In the genomic region with DNA sequence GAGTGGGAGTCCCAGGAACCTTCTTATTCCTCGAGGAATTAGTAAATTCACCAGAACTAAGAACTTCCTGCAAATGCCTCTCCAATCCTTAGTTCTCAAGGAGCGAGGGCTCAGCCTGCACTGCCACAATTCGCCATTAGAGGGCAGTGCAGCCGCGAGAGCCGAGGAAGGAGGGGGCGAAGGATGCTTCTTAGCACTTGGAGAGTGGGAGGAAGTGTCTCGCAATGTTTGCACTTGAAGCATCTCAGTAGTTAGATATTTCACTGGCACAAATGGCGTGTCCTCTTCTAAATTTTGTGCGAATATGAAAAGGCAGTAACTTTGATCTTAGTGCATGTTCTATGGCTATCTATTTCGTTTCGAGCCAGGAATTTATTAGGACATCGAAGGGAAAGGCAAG, we compare ENCODE assay signal across 8 mouse cellular contexts. TPM values are rescaled to one million over a fixed set of nuclear protein-coding genes. Genes with fewer than 3 reads are reported as not detected.
DNase-seq lines count a peak whose midpoint lies in the region; ATAC-seq lines count a peak whose summit lies in the region.

No protein-coding gene starts in this region.

- no peaks in the 10 kb centered on the region for H3K27me3 ChIP-seq in forebrain, embryonic 16.5 days (replicated peaks; ENCODE audit: control insufficient read depth, insufficient read depth, low read length)
- no peaks in the 10 kb centered on the region for H3K27me3 ChIP-seq in hindbrain, embryonic 13.5 days
- no peaks in the 10 kb centered on the region for H3K27me3 ChIP-seq in megakaryocyte, embryonic 14.5 days (replicated peaks)

- H3K9ac ChIP-seq in forebrain, embryonic 16.5 days (replicated peaks; ENCODE audit: low read depth, low read length): no peak overlapping the region
- H3K9ac ChIP-seq in hindbrain, embryonic 13.5 days: peak overlapping the region; percentile 2; the same call in 1 of the 2 replicates

- H3K4me2 ChIP-seq in forebrain, embryonic 16.5 days (ENCODE audit: low read length): peak overlapping the region; percentile 54
- peak overlapping the region; percentile 47 for H3K4me2 ChIP-seq in hindbrain, embryonic 13.5 days

- no peaks in the 10 kb centered on the region for H3K36me3 ChIP-seq in forebrain, embryonic 16.5 days (ENCODE audit: control insufficient read depth, insufficient read depth)
- H3K36me3 ChIP-seq in hindbrain, embryonic 13.5 days: no peaks in the 10 kb centered on the region
- no peaks in the 10 kb centered on the region for H3K36me3 ChIP-seq in megakaryocyte, embryonic 14.5 days (replicated peaks; ENCODE audit: low read length)

- peak; percentile 86 for ATAC-seq in forebrain, embryonic 16.5 days
- ATAC-seq in hindbrain, embryonic 13.5 days (ENCODE audit: low FRiP score): peak; percentile 75

- H3K4me3 ChIP-seq in forebrain, embryonic 16.5 days (replicated peaks; ENCODE audit: low read length): peak overlapping the region; percentile 31
- peak overlapping the region; percentile 24; the same call in 1 of the 2 replicates for H3K4me3 ChIP-seq in hindbrain, embryonic 13.5 days
- peak overlapping the region; percentile 50 for H3K4me3 ChIP-seq in megakaryocyte, embryonic 14.5 days (replicated peaks)

- DNase-seq in MN1 (ENCODE audit: low spot score): peak; percentile 91
- DNase-seq in cerebellum, adult 11 months: peak; percentile 51
- DNase-seq in layer of hippocampus, postnatal 36 days: peak; percentile 78 to 81
- peak; percentile 91 to 92 for DNase-seq in right cerebral cortex, postnatal 10 days (ENCODE audit: low spot score in 2 of 2)
- peak; percentile 73 for DNase-seq in urinary bladder, postnatal 25 days (ENCODE audit: low spot score)

- peaks cover 6% of the 10 kb centered on the region for H3K4me1 ChIP-seq in forebrain, embryonic 16.5 days (replicated peaks; ENCODE audit: control insufficient read depth, insufficient read depth, low read length)
- peaks cover 6% of the 10 kb centered on the region for H3K4me1 ChIP-seq in hindbrain, embryonic 13.5 days (replicated peaks)
- peaks cover 51% of the 10 kb centered on the region for H3K4me1 ChIP-seq in megakaryocyte, embryonic 14.5 days

- no peak overlapping the region for H3K27ac ChIP-seq in forebrain, embryonic 16.5 days (ENCODE audit: low read length)
- H3K27ac ChIP-seq in hindbrain, embryonic 13.5 days: peak overlapping the region; percentile 71

- H3K9me3 ChIP-seq in forebrain, embryonic 16.5 days (ENCODE audit: control insufficient read depth, low read length): no peaks in the 10 kb centered on the region
- no peaks in the 10 kb centered on the region for H3K9me3 ChIP-seq in hindbrain, embryonic 13.5 days
- H3K9me3 ChIP-seq in megakaryocyte, embryonic 14.5 days: no peaks in the 10 kb centered on the region

- 15% methylated on average over 13 of the region's 13 CpGs for WGBS in forebrain, embryonic 16.5 days
- WGBS in hindbrain, embryonic 13.5 days: 24% methylated on average over 13 of the region's 13 CpGs

RNA-seq across cellular contexts. Expression of gene Slc30a5, which starts 59.0 kb away (rescaled TPM):
- polyA plus RNA-seq in forebrain, embryonic 16.5 days (2015; fragmentation: Nextera tagmentation; extraction: Ambion mirVana): 34.9 and 38.8 TPM in 2 replicates
- 32.9 and 34.3 TPM in 2 replicates for polyA plus RNA-seq in hindbrain, embryonic 13.5 days (2015; fragmentation: Nextera tagmentation; extraction: Ambion mirVana)
- 10 to 100 TPM; 39.9 to 40.7 TPM for total RNA-seq in layer of hippocampus, postnatal 36 days (2021)
- 2.0 and 2.3 TPM in 2 replicates for polyA plus RNA-seq in megakaryocyte, embryonic 14.5 days (2012; ENCODE audit: insufficient read depth, low replicate concordance)

Comparison
In these comparisons a context has a peak if more than half of its experiments do, and no peak if none do; other contexts are left out.
1. RNA of gene Slc30a5, which starts 59.0 kb away (polyA plus RNA-seq): 34.9 to 38.8 TPM in forebrain, embryonic 16.5 days and 32.9 to 34.3 TPM in hindbrain, embryonic 13.5 days; 2.0 to 2.3 TPM in megakaryocyte, embryonic 14.5 days; every median in the first group is over 10 times any median in the second.
2. Peak in every context shown above with its lines, with median percentiles within 50 percentile points of each other: DNase-seq and H3K4me3 ChIP-seq.